Mouse (Mus musculus) midbrain, embryonic 12.5 days (tissue): ENCODE measurements around the gene Eloa. TPM values are rescaled to one million over a fixed set of nuclear protein-coding genes. Genes with fewer than 3 reads are reported as not detected.
A peak's percentile ranks its signal among the peaks of the same experiment; 100 is the strongest.
"Not testable (repeated sequence)": the region's sequence is repeated elsewhere in the genome, so short reads cannot be mapped to it uniquely, and the experiment has no call there.

Source experiments
- ATAC-seq: fragments of 200-750 bp; cut with Nextera tagmentation; 2 replicates; pipeline ENCODE4 v1.8.0; 2017; ENCODE audit warnings: low read depth, moderate TSS enrichment, moderate library complexity; ENCODE audit not compliant: low FRiP score
- H3K27ac ChIP-seq: fragments of 300-500 bp; sonication (generic); replicated peaks from 2 replicates; pipeline ENCODE4 v1.5.1; 2016; ENCODE audit warnings: mild to moderate bottlenecking
- H3K27me3 ChIP-seq: fragments of 300-500 bp; sonication (generic); 2 replicates; pipeline ENCODE4 v1.6.1; 2016; ENCODE audit warnings: mild to moderate bottlenecking
- H3K36me3 ChIP-seq: fragments of 300-500 bp; sonication (generic); 2 replicates; pipeline ENCODE4 v1.6.1; 2016
- H3K4me1 ChIP-seq: fragments of 300-500 bp; sonication (generic); 2 replicates; pipeline ENCODE4 v1.6.1; 2016
- H3K4me2 ChIP-seq: fragments of 300-500 bp; sonication (generic); replicated peaks from 2 replicates; pipeline ENCODE4 v1.6.1; 2016; ENCODE audit warnings: mild to moderate bottlenecking, moderate library complexity
- H3K4me3 ChIP-seq: fragments of 300-500 bp; sonication (generic); 2 replicates; pipeline ENCODE4 v1.5.1; 2016; ENCODE audit warnings: mild to moderate bottlenecking
- H3K9ac ChIP-seq: fragments of 300-500 bp; sonication (generic); replicated peaks from 2 replicates; pipeline ENCODE4 v1.6.1; 2016; ENCODE audit warnings: mild to moderate bottlenecking, moderate library complexity
- H3K9me3 ChIP-seq: fragments of 300-500 bp; sonication (generic); 2 replicates; pipeline ENCODE4 v1.6.1; 2016; ENCODE audit warnings: mild to moderate bottlenecking
- WGBS: fragments of 180-500 bp; shearing (Covaris S2); methylation state at CpG from one replicate; pipeline ENCODE4 v1.1.7; 2016; 5-methylcytosine and 5-hydroxymethylcytosine counted together
- polyA plus RNA-seq: library from polyadenylated mRNA; unstranded; fragments of >200 nt; fragmentation: Nextera tagmentation; extraction: Ambion mirVana; gene quantifications from 2 replicates; pipeline ENCODE4 v1.2.1, GENCODE M21; 2016

Eloa gene
- polyA plus RNA-seq, 1 experiment from 2014 or later, result 36.1 TPM

GRCm38 (mm10) chr4:135995118-135995517 is 26.4 kb downstream of the Eloa start:
- 85% methylated on average over 4 of the region's 4 CpGs for WGBS
- Histone ChIP-seq H3K4me3 (no peak overlapping the region), H3K36me3 (no peaks in the 10 kb centered on the region), H3K9ac (no peak overlapping the region), H3K27me3 (no peaks in the 10 kb centered on the region), H3K27ac (no peak overlapping the region), H3K4me1 (no peaks in the 10 kb centered on the region), H3K4me2 (no peak overlapping the region), H3K9me3 (peaks cover 5% of the 10 kb centered on the region; the same call in 1 of the 2 replicates)
- no peak for ATAC-seq

DNA sequence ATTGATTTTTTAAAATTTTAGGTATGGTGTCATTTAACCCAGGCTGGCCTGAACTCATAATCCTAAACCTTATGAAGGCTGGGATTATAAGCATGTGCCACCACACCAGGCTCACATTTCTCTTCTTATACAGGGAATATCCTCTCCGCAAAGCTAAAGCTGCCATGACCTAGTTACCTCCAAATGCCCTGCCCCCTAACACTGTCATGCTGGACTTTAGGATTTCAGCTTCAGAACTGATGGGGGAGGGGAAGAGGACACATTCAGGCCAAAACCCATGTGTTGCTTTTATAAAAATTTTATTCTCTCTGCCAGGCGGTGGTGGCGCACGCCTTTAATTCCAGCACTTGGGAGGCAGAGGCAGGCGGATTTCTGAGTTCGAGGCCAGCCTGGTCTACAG is 27.6 kb downstream of the Eloa start:
- Histone ChIP-seq H3K9me3 (peaks cover 5% of the 10 kb centered on the region; the same call in 1 of the 2 replicates), H3K4me2 (no peak overlapping the region), H3K36me3 (no peaks in the 10 kb centered on the region), H3K9ac (no peak overlapping the region), H3K4me3 (no peak overlapping the region), H3K4me1 (no peaks in the 10 kb centered on the region), H3K27ac (no peak overlapping the region), H3K27me3 (no peaks in the 10 kb centered on the region)
- ATAC-seq, result no peak
- 97% methylated on average over 6 of the region's 6 CpGs for WGBS

DNA sequence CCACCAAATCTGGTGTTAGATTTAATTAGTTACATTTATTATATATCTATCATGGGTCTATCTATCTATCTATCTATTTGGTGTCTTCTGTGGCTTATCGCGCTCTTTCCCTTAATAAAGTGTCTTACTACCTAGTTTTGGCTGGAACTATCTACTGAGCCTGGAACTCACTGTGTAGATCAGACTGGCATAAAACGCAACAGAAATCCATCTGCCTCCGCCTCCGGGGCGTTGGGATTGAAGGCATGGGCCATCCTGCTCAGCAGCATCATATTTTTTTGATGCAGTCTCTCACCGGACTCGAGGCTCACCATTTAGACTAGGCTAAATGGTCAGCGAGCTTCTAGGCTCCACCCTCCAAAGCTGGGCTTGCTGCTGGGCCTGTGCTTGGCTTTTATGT is 33.8 kb downstream of the Eloa start:
- Histone ChIP-seq H3K9me3 (no peaks in the 10 kb centered on the region), H3K27me3 (no peaks in the 10 kb centered on the region), H3K4me2 (peak overlapping the region; percentile 84), H3K27ac (peak overlapping the region; percentile 80; the same call in 1 of the 2 replicates), H3K4me1 (peaks cover 24% of the 10 kb centered on the region), H3K9ac (peak overlapping the region; percentile 95), H3K36me3 (peaks cover 27% of the 10 kb centered on the region), H3K4me3 (peak overlapping the region; percentile 97)
- 70% methylated on average over 9 of the region's 9 CpGs for WGBS
- ATAC-seq, result no peak; the same call in 1 of the 2 replicates

DNA sequence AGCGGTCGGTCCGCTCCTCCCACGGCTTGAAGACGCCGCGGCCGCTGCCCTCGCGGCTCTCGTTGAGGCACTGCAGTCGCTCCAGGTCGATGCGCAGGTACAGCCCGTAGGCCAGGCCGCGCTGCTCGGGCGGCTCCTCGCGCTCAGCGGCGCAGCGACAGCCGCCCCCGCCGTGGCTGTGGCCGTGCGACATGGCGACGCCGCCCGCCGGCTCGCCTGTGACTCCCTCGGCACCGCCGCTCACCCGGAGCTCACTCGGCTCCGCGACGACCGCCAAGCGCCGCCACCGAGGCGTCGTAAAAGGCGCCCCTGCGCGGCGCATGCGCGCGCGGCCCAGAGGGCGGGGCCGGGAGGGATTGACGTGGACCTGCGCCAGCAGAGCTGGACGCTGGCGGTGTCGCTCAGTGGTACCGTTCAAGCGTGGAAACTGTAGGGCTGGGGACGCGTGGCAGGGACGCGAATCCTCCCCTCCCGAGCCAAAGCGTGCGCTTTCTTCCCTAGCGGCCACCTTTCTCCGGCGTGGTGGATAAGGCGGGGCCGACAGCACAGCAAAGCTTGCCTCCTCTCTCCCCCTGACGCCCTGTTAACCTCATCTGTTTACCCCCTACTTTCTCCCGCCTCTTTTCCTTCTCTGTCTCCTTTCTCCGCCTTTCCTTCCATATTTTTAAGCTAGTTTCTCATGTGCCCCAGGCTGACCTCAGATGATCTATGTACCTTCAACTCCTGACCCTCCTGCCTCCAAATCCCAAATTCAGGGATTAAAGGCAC is 34.4 kb downstream of the Eloa start, which contains the start of gene Pithd1:
Gene Pithd1, minus strand, starts transcription at position 322 of the 768 bp plus-strand sequence.
- peak; percentile 92 for ATAC-seq
- Histone ChIP-seq H3K4me3 (peak within 1 kb of the TSS; percentile 97), H3K4me2 (peak within 1 kb of the TSS; percentile 84), H3K4me1 (peaks cover 24% of the 10 kb centered on the region), H3K36me3 (peaks cover 33% of the 10 kb centered on the region), H3K9ac (peak within 1 kb of the TSS; percentile 95), H3K27me3 (no peaks in the 10 kb centered on the region), H3K9me3 (no peaks in the 10 kb centered on the region), H3K27ac (peak within 1 kb of the TSS; percentile 80)
- WGBS, result under 1% methylated on average over 76 of the region's 81 CpGs

DNA sequence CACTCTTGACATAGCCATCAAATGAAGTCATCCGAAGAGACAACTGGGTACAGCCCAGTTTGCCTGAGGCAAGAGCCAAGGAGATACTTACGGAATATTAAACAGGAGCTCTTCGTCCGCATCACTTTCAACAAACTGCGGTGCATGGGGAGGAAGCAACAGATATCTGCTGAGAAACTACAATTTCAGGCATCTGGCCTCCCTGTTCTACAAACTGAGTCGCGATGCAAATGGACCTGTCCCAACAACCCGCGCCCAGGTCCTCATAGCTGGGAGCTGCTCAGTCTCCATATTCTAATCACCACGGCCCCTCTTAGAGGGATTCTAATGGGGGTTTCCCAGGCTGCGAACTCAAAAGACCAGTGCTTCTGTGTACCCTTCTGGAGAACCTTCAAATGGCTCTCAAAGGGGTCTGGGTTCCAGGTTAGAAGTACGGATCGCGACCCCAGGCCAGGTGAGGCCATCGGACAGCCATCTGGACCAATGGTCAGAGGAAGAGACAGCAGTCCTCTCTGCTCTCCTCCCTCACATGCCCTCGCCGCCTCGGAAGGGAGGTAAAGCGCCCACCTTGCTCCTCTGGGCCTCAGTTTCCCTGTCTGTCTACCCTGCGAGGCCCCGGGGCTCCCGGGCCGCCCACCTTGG is 35.1 kb downstream of the Eloa start:
- ATAC-seq, result no peak
- H3K9ac ChIP-seq, result peak overlapping the region; percentile 95
- H3K27ac ChIP-seq, result peak overlapping the region; percentile 80
- H3K36me3 ChIP-seq, result peaks cover 36% of the 10 kb centered on the region
- no peaks in the 10 kb centered on the region for H3K27me3 ChIP-seq
- H3K9me3 ChIP-seq, result no peaks in the 10 kb centered on the region
- peak overlapping the region; percentile 97 for H3K4me3 ChIP-seq
- WGBS, result 10% methylated on average over 23 of the region's 23 CpGs
- peaks cover 24% of the 10 kb centered on the region for H3K4me1 ChIP-seq
- H3K4me2 ChIP-seq, result peak overlapping the region; percentile 84

DNA sequence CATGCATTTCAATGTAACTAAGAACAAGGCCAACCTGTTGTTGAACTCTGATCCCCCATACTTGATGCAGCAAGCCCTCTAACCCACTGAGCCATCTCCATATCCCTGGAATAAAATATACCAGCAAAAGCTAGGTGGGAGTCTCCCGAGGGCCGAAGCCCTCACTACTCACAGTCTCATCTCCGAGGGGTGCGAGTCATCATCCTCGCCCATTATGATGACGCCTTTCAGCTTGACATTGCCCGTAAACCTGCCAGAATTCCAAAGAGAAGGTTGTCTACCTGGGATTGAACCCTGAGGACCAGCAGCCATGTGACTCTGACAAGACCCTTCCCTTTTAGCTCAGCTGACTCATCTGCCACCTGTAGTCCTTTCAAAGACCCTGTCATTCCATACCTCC is 35.8 kb downstream of the Eloa start:
- Histone ChIP-seq H3K4me3 (peak overlapping the region; percentile 97), H3K9ac (peak overlapping the region; percentile 95; the same call in 1 of the 2 replicates), H3K4me2 (peak overlapping the region; percentile 84), H3K4me1 (peaks cover 24% of the 10 kb centered on the region), H3K27me3 (no peaks in the 10 kb centered on the region), H3K36me3 (peaks cover 39% of the 10 kb centered on the region), H3K27ac (no peak overlapping the region), H3K9me3 (no peaks in the 10 kb centered on the region)
- WGBS, result 91% methylated on average over 7 of the region's 7 CpGs
- ATAC-seq, result no peak

GRCm38 (mm10) chr4:135985193-135985592 is 36.4 kb downstream of the Eloa start:
- WGBS, result 93% methylated on average over 5 of the region's 5 CpGs
- H3K4me2 ChIP-seq, result no peak overlapping the region
- H3K9ac ChIP-seq, result no peak overlapping the region
- no peaks in the 10 kb centered on the region for H3K27me3 ChIP-seq
- peaks cover 41% of the 10 kb centered on the region for H3K36me3 ChIP-seq
- peaks cover 24% of the 10 kb centered on the region for H3K4me1 ChIP-seq
- no peak overlapping the region for H3K4me3 ChIP-seq
- ATAC-seq, result no peak
- H3K27ac ChIP-seq, result no peak overlapping the region
- no peaks in the 10 kb centered on the region for H3K9me3 ChIP-seq

- no peak overlapping the region for H3K9ac ChIP-seq
- peaks cover 41% of the 10 kb centered on the region for H3K36me3 ChIP-seq
- WGBS, result 89% methylated on average over 5 of the region's 5 CpGs
- no peak overlapping the region for H3K4me2 ChIP-seq
- peaks cover 24% of the 10 kb centered on the region for H3K4me1 ChIP-seq
- H3K27ac ChIP-seq, result no peak overlapping the region
- no peaks in the 10 kb centered on the region for H3K9me3 ChIP-seq
- ATAC-seq, result no peak
- H3K4me3 ChIP-seq, result no peak overlapping the region
- no peaks in the 10 kb centered on the region for H3K27me3 ChIP-seq
Measured at GRCm38 (mm10) chr4:135984556-135984955, 37.0 kb downstream of the Eloa start.

GRCm38 (mm10) chr4:135981524-135982063 is 40.0 kb downstream of the Eloa start:
- H3K9ac ChIP-seq, result no peak overlapping the region
- ATAC-seq, result no peak
- peaks cover 15% of the 10 kb centered on the region for H3K4me1 ChIP-seq
- 85% methylated on average over 7 of the region's 7 CpGs for WGBS
- no peaks in the 10 kb centered on the region for H3K9me3 ChIP-seq
- H3K36me3 ChIP-seq, result peaks cover 57% of the 10 kb centered on the region
- no peaks in the 10 kb centered on the region for H3K27me3 ChIP-seq
- no peak overlapping the region for H3K4me2 ChIP-seq
- H3K4me3 ChIP-seq, result no peak overlapping the region
- no peak overlapping the region for H3K27ac ChIP-seq

DNA sequence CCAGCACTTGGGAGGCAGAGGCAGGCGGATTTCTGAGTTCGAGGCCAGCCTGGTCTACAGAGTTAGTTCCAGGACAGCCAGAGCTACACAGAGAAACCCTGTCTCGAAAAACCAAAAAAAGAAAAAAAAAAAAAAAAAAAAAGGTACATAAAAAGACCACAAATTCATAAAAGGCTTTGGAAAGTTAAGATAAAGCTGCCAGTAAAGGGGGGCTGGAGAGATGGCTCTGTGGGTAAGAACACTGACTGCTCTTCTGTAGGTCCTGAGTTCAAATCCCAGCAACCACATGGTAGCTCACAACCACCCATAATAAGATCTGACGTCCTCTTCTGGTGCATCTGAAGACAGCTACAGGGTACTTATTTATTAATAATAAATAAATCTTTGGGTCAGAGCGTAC is 41.3 kb downstream of the Eloa start:
- H3K4me2 ChIP-seq, H3K4me3 ChIP-seq, H3K4me1 ChIP-seq, H3K9ac ChIP-seq, H3K27ac ChIP-seq, H3K27me3 ChIP-seq, H3K9me3 ChIP-seq, ATAC-seq: not testable (repeated sequence)
- H3K36me3 ChIP-seq, result peaks cover 68% of the 10 kb centered on the region
- 98% methylated on average over 5 of the region's 5 CpGs for WGBS

DNA sequence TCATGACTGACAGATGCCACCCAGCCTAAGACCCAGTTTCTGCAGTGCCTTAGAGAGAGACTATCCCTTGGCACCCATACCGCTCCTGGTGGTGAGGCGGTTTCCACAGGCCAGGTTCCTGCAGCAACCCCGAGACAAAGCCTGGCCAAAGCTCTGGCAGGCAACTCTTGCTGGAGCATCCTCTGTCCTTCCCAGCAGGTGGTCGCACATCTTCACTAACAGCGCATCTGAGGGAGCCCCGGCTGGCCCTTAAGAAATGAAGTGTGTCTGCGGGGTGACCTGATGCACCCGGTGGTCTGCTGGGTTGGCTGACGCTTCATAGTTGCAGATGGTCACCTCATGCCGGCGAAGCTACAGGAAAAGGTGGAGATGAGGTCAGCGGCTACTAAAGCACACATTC is 45.4 kb downstream of the Eloa start:
- Histone ChIP-seq H3K27me3 (no peaks in the 10 kb centered on the region), H3K36me3 (peaks cover 49% of the 10 kb centered on the region), H3K9ac (no peak overlapping the region), H3K4me3 (no peak overlapping the region), H3K27ac (no peak overlapping the region), H3K9me3 (no peaks in the 10 kb centered on the region), H3K4me1 (peaks cover 15% of the 10 kb centered on the region), H3K4me2 (no peak overlapping the region)
- no peak for ATAC-seq
- 92% methylated on average over 12 of the region's 12 CpGs for WGBS
